Mouse (Mus musculus) fat pad, adult 2 months (tissue): ENCODE measurements around the gene Pdx1.

Experiments used
- DNase-seq: peaks from one replicate; pipeline ENCODE4 v3.0.0-alpha.2; 2011; ENCODE audit warnings: low read depth, low spot score; ENCODE audit errors: extremely low read depth

The Pdx1 gene

GRCm38 (mm10) chr5:147277547-147277925 lies 7.8 kb downstream of the Pdx1 start:
- no peak for DNase-seq

- no peak for DNase-seq
These were observed 14.6 kb downstream of the Pdx1 start for GRCm38 (mm10) chr5:147284365-147284764.

GRCm38 (mm10) chr5:147291764-147292505 lies 22.2 kb downstream of the Pdx1 start:
- no peak for DNase-seq

- no peak for DNase-seq
These were observed 22.9 kb downstream of the Pdx1 start for GRCm38 (mm10) chr5:147292506-147293120.

GRCm38 (mm10) chr5:147293127-147293910 lies 23.6 kb downstream of the Pdx1 start:
- no peak for DNase-seq

GRCm38 (mm10) chr5:147294121-147294520 lies 24.4 kb downstream of the Pdx1 start:
- DNase-seq, result no peak

- no peak for DNase-seq
These were observed 27.5 kb downstream of the Pdx1 start for GRCm38 (mm10) chr5:147297249-147297648.

GRCm38 (mm10) chr5:147299255-147300000 lies 29.7 kb downstream of the Pdx1 start:
- DNase-seq, result no peak

GRCm38 (mm10) chr5:147300001-147300363 lies 30.2 kb downstream of the Pdx1 start:
- DNase-seq, result no peak

- no peak for DNase-seq
These were observed 31.4 kb downstream of the Pdx1 start for GRCm38 (mm10) chr5:147300917-147301780.

- no peak for DNase-seq
These were observed 32.0 kb downstream of the Pdx1 start for GRCm38 (mm10) chr5:147301781-147302070.

GRCm38 (mm10) chr5:147302141-147302540 lies 32.4 kb downstream of the Pdx1 start:
- DNase-seq, result no peak

- DNase-seq, result no peak
These were observed 33.1 kb downstream of the Pdx1 start for GRCm38 (mm10) chr5:147302746-147303400.

- no peak for DNase-seq
These were observed 34.8 kb downstream of the Pdx1 start for GRCm38 (mm10) chr5:147304276-147305155.

- no peak for DNase-seq
These were observed 35.4 kb downstream of the Pdx1 start for GRCm38 (mm10) chr5:147305166-147305565.

- DNase-seq, result no peak
These were observed 36.3 kb downstream of the Pdx1 start for GRCm38 (mm10) chr5:147305856-147306637.

GRCm38 (mm10) chr5:147306638-147307397 lies 37.1 kb downstream of the Pdx1 start, which contains the start of gene Cdx2:
Cdx2 (minus strand) TSS chr5:147307270.
- no peak for DNase-seq
